Mouse (Mus musculus) myocyte (in vitro differentiated cells): Measurements from ENCODE around the gene Tmem108.

Source experiments
- CEBPB ChIP-seq: IDR thresholded peaks from 2 replicates; pipeline ENCODE4 v1.6.1; 2011; ENCODE audit warnings: mild to moderate bottlenecking, moderate library complexity; ENCODE audit not compliant: poor library complexity, insufficient read depth, severe bottlenecking
- E2F4 ChIP-seq: IDR thresholded peaks from one replicate; pipeline ENCODE4 v1.6.1; 2011; ENCODE audit warnings: mild to moderate bottlenecking, control low read depth, moderate library complexity; ENCODE audit not compliant: insufficient read depth
- MAX ChIP-seq: IDR thresholded peaks from one replicate; pipeline ENCODE4 v1.6.1; 2011; ENCODE audit warnings: low read depth, mild to moderate bottlenecking, control low read depth
- POLR2A ChIP-seq: IDR thresholded peaks from one replicate; pipeline ENCODE4 v1.6.1; 2011; ENCODE audit warnings: low read depth, mild to moderate bottlenecking, control low read depth, moderate library complexity; ENCODE audit not compliant: insufficient read length
- POLR2AphosphoS2 ChIP-seq: IDR thresholded peaks from one replicate; pipeline ENCODE4 v1.6.1; 2011; ENCODE audit warnings: low read depth, control low read depth; ENCODE audit not compliant: insufficient read length
- USF1 ChIP-seq: IDR thresholded peaks from one replicate; pipeline ENCODE4 v1.6.1; 2011; ENCODE audit warnings: low read depth, mild to moderate bottlenecking, control low read depth, moderate library complexity

DNA sequence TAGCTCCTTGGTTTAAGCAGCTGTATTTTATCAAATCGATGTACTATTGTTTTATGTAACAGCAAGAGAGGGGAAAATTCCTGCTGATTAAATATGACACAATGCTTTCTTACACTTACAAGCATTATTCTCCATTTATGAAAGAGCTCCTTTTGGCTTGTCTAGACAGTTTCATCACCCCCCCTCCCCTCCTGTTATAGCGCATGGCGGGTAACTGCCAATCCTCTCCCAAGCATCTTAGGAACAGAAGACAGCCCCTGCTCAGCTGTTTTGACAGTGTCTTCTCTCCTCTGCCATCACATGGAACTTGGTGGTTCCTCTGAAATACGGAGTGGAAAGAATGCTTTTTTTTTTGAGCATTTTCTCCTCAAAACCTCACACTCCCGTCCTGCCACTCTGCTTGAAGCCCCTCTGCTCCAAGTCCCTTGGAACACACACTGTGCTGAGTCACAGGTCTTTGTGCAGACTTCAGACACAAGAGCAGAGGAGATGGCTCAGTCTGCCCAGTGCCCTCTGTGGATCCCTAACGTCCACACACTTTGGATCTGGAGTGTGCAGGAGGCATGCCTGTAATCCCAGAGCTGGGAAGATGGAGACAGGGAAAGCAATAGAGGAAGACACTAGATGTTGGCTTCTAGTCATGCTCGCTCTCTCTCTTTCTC, 237.8 kb downstream of the Tmem108 start:
- TF ChIP-seq POLR2A (no peak), CEBPB (no peak), POLR2AphosphoS2 (no peak), USF1 (no peak), E2F4 (no peak), MAX (no peak)
